Mouse (Mus musculus): ENCODE measurements around the gene Atp6v1c2. TPM values are rescaled to one million over a fixed set of nuclear protein-coding genes. Genes with fewer than 3 reads are reported as not detected.

Gene Atp6v1c2
- polyA plus RNA-seq, 1 experiment = 2.9 TPM

DNA sequence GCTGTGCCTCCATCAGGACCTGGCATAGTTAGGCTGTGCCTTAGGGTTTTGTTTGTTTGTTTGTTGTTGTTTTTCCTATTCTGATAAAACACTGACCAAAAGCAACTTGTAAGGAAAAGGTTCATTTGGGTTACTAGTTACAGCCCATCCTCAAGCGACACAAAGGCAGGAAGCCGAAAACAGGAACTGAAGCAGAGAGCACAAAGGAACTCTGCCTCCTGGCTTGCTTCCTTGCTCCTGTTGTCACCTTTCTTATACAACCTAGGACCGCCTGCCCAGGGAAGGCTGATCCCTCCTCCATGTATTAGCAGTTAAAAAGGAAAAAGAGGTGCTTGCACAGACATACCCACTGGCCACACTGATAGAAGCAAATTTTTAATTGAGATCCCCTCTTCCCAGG, 65.3 kb downstream of the Atp6v1c2 start:
- no peak for DNase-seq (ENCODE audit: extremely low spot score in 1 of 2, low spot score in 1 of 2)

- DNase-seq (ENCODE audit: extremely low spot score in 1 of 2, low spot score in 1 of 2) = no peak
Observed at GRCm38 (mm10) chr12:17261005-17261404, 68.2 kb downstream of the Atp6v1c2 start.

GRCm38 (mm10) chr12:17258431-17258830, 70.7 kb downstream of the Atp6v1c2 start:
- no peak for DNase-seq (ENCODE audit: extremely low spot score in 1 of 2, low spot score in 1 of 2)

- peak in 1 of 2 experiments; percentile 88 for DNase-seq (ENCODE audit: extremely low spot score in 1 of 2, low spot score in 1 of 2)
Observed at GRCm38 (mm10) chr12:17256905-17257304, 72.3 kb downstream of the Atp6v1c2 start.

- DNase-seq (ENCODE audit: extremely low spot score in 1 of 2, low spot score in 1 of 2) = no peak
Observed at GRCm38 (mm10) chr12:17255602-17256001, 73.6 kb downstream of the Atp6v1c2 start.

GRCm38 (mm10) chr12:17253069-17253468, 76.1 kb downstream of the Atp6v1c2 start:
- DNase-seq (ENCODE audit: extremely low spot score in 1 of 2, low spot score in 1 of 2) = peak; percentile 37 to 88

- DNase-seq (ENCODE audit: extremely low spot score in 1 of 2, low spot score in 1 of 2) = no peak
Observed at GRCm38 (mm10) chr12:17250962-17251361, 78.2 kb downstream of the Atp6v1c2 start.

DNA sequence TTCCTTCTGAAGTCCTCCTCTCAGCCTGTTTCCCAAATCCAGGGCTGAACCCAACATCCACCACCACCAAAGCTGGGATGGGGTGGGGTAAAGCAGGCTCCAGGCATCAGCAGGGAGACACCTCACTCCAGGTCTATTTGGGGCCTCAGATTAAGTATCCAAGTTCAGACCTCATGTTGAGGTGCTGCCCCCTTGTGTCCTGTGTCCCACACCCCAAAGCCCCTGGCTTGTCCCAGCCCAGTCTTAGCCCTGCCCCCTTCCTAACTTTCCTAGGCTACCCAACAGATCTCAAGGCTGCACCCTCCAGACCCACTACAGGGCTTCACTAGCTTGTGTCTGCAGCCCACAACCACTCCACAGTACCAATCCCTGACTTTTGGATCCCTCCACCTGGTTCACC, 87.1 kb downstream of the Atp6v1c2 start:
- no peak for DNase-seq (ENCODE audit: extremely low spot score in 1 of 2, low spot score in 1 of 2)

- peak in 1 of 2 experiments; percentile 53 for DNase-seq (ENCODE audit: extremely low spot score in 1 of 2, low spot score in 1 of 2)
Observed at GRCm38 (mm10) chr12:17241614-17242013, 87.5 kb downstream of the Atp6v1c2 start.

- DNase-seq (ENCODE audit: extremely low spot score in 1 of 2, low spot score in 1 of 2) = no peak
Observed at GRCm38 (mm10) chr12:17241016-17241415, 88.1 kb downstream of the Atp6v1c2 start.

- DNase-seq (ENCODE audit: extremely low spot score in 1 of 2, low spot score in 1 of 2) = no peak
Observed at GRCm38 (mm10) chr12:17239428-17239688, 89.8 kb downstream of the Atp6v1c2 start.

DNA sequence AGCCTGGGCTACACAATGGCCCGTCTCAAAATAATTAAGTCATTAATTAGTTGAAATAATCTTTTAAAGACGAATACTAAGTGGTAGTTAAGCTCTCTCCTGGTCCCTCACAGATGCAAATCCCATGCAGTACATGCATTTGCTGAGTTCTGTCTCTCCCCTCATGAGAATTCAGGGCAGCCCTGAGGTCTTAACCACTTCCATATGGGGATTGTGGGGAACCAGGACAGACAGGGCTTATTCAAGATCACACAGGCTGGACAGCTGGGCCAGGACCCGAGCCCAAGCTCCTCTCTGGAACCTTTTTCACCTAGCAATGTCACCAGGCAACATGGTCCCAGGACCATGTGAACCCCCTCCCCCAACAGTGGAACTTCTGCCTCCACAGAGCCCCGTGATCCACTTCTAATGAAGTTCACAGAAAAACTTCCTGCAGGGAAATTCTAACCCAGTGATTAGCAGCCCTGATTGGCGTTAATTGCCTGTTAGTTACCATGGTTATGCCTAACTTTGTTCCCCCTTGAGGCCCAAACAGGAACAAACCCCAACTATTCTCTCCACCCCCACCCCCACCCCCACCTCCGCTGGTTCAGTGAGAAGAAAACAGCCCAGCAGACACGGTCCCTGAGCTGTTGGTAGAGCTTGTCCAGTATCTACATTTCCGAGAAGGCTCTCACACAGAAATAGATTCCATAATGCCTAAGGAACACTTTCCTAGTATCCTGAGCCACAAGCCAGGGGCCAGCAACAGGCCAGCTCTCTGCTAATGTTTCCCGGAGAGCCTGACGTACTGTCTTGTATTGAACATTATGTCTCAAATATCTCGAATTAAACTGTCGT, 90.4 kb downstream of the Atp6v1c2 start:
- DNase-seq (ENCODE audit: extremely low spot score in 1 of 2, low spot score in 1 of 2) = no peak

- no peak for DNase-seq (ENCODE audit: extremely low spot score in 1 of 2, low spot score in 1 of 2)
Observed at GRCm38 (mm10) chr12:17235535-17236313, 93.4 kb downstream of the Atp6v1c2 start.

Other genes starting within 250 kb of the Atp6v1c2 start
- gene Kcnf1, start 152.5 kb downstream of the Atp6v1c2 start, polyA plus RNA-seq (2012; rRNA removed) = 91.9 and 94.0 TPM in 2 replicates
- gene Pdia6, start 62.8 kb downstream of the Atp6v1c2 start, polyA plus RNA-seq (2012; rRNA removed) = 90.9 and 96.1 TPM in 2 replicates
- gene Nol10, start 19.1 kb upstream of the Atp6v1c2 start, polyA plus RNA-seq (2012; rRNA removed) = 15.4 TPM in 2 replicates
- gene Odc1, start 215.4 kb upstream of the Atp6v1c2 start, polyA plus RNA-seq (2012; rRNA removed) = 87.5 and 94.0 TPM in 2 replicates

Measured in frontal cortex, adult 2 months (tissue).